Mouse (Mus musculus): Measurements from ENCODE around the gene Supt5. TPM values are rescaled to one million over a fixed set of nuclear protein-coding genes. Genes with fewer than 3 reads are reported as not detected.

Gene Supt5
- polyA plus RNA-seq, 1 experiment: 60.7 TPM

Other genes starting within 250 kb of the Supt5 start
- gene 9530053A07Rik, start 209.3 kb downstream of the Supt5 start, polyA plus RNA-seq (2012; rRNA removed): 0.01 TPM in 1 of 2 replicates, not detected in the other
- gene Fbl, start 169.0 kb downstream of the Supt5 start, polyA plus RNA-seq (2012; rRNA removed): 88.9 and 108 TPM in 2 replicates
- gene Dyrk1b, start 159.3 kb downstream of the Supt5 start, polyA plus RNA-seq (2012; rRNA removed): 11.7 and 17.6 TPM in 2 replicates
- gene Eid2, start 70.9 kb downstream of the Supt5 start, polyA plus RNA-seq (2012; rRNA removed): 14.8 and 15.6 TPM in 2 replicates
- gene Eid2b, start 61.0 kb downstream of the Supt5 start, polyA plus RNA-seq (2012; rRNA removed): 9.4 and 10.1 TPM in 2 replicates
- 0.19 TPM in 1 of 2 replicates, not detected in the other for gene Selenov, start 47.6 kb downstream of the Supt5 start, polyA plus RNA-seq (2012; rRNA removed)
- not detected in 2 replicates for gene Dll3, start 36.5 kb downstream of the Supt5 start, polyA plus RNA-seq (2012; rRNA removed)
- 33.7 and 41.8 TPM in 2 replicates for gene Timm50, start 26.7 kb downstream of the Supt5 start, polyA plus RNA-seq (2012; rRNA removed)
- gene Rps16, start 11.9 kb upstream of the Supt5 start, polyA plus RNA-seq (2012; rRNA removed): 1,939 and 2,023 TPM in 2 replicates
- 11.7 and 23.9 TPM in 2 replicates for gene Plekhg2, start 33.9 kb upstream of the Supt5 start, polyA plus RNA-seq (2012; rRNA removed)
- gene Zfp36, start 41.5 kb upstream of the Supt5 start, polyA plus RNA-seq (2012; rRNA removed): 33.5 and 34.1 TPM in 2 replicates
- gene Med29, start 54.0 kb upstream of the Supt5 start, polyA plus RNA-seq (2012; rRNA removed): 25.6 and 30.8 TPM in 2 replicates
- gene Paf1, start 54.2 kb upstream of the Supt5 start, polyA plus RNA-seq (2012; rRNA removed): 108 and 130 TPM in 2 replicates
- gene Gmfg, start 98.7 kb upstream of the Supt5 start, polyA plus RNA-seq (2012; rRNA removed): 18.6 and 20.7 TPM in 2 replicates
- 3.9 and 4.3 TPM in 2 replicates for gene Lrfn1, start 113.2 kb upstream of the Supt5 start, polyA plus RNA-seq (2012; rRNA removed)
- gene Ifnl2, start 171.7 kb upstream of the Supt5 start, polyA plus RNA-seq (2012; rRNA removed): not detected in 2 replicates
- gene Ifnl3, start 184.1 kb upstream of the Supt5 start, polyA plus RNA-seq (2012; rRNA removed): not detected in 2 replicates
- gene Sycn, start 202.1 kb upstream of the Supt5 start, polyA plus RNA-seq (2012; rRNA removed): 0.27 TPM in 1 of 2 replicates, not detected in the other
- gene Nccrp1, start 208.5 kb upstream of the Supt5 start, polyA plus RNA-seq (2012; rRNA removed): 0.67 and 1.1 TPM in 2 replicates

Data from urinary bladder, adult 2 months (tissue).